Mouse (Mus musculus): Measurements from ENCODE around the gene Romo1. TPM values are rescaled to one million over a fixed set of nuclear protein-coding genes. Genes with fewer than 3 reads are reported as not detected.

Gene Romo1
- polyA plus RNA-seq, 1 experiment from 2014 or later, result 383 TPM

DNA sequence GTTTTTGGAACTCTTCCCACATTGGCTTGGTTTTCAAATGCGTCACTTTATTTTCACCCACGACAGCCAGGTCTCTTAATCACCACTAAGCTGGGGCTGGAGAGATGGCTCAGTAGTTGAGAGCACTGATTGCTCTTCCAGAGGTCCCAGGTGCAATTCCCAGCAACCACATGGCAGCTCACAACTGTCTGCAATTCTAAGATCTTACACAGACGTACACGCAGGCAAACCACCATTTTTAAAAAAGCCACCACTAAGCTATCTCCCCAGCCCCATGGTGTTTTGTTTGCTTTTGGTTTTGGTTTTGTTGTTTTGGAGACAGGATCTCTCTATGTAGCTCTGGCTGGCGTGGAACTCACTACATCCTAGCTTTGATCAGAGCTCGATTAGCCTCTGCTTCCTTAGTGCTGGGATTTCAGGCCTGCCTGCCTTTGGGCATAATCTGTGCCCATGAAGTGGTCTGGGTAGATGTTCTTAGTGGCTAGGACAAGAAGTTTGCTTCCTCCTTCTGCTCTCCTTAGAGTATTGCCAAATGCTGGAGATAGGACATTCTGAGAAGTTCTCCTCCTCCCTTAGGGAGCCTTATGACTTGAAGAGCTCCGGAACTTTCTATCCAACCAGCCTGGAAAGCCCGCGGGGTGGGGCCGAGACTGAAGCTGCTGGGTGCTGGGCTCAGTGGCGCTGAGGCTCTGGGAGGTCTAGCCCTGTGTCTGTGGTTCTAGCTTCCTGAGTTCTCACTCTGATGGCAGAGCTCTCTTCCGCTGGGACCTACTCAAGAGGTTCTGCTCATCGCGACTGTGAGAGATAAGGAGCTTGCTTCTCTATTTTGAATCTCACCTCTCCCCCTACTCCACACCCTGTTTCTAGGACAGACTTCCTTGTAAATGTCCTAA is 46.4 kb downstream of the Romo1 start:
- H3K4me3 ChIP-seq (ENCODE audit: low read depth, low read length), result no peak overlapping the region
- ATAC-seq, result no peak
- H3K4me1 ChIP-seq (ENCODE audit: control insufficient read depth, insufficient read depth, low read length), result no peaks in the 10 kb centered on the region
- H3K9ac ChIP-seq (ENCODE audit: low read depth, low read length), result no peak overlapping the region
- no peaks in the 10 kb centered on the region for H3K27me3 ChIP-seq (ENCODE audit: control insufficient read depth, insufficient read depth, low read depth, low read length)
- H3K9me3 ChIP-seq (replicated peaks; ENCODE audit: control insufficient read depth, low read length, poor library complexity, severe bottlenecking), result no peaks in the 10 kb centered on the region
- WGBS, result 87% methylated on average over 14 of the region's 14 CpGs
- H3K36me3 ChIP-seq (ENCODE audit: control insufficient read depth, insufficient read depth, low read length), result no peaks in the 10 kb centered on the region
- H3K27ac ChIP-seq (ENCODE audit: low read length), result no peak overlapping the region
- no peak overlapping the region for H3K4me2 ChIP-seq (ENCODE audit: low read length)

DNA sequence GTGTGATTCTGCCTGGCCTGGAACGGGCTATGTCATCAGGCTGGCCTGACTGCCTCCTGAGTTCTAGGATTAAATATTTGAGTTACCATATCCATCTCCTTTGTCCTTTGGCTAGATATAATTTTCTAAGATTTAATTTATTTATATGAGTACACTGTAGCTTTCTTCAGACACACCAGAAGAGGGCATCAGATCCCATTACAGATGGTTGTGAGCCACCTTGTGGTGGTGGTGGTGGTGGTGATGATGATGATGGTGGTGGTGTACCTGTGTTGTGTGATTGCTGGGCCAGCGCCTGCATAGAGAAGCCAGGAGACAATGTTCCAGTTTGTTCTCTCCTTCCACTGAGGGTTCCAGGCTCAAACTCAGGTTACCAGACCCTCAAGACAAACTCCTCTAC is 47.7 kb downstream of the Romo1 start:
- Histone ChIP-seq H3K27ac (ENCODE audit: low read length) (no peak overlapping the region), H3K27me3 (ENCODE audit: control insufficient read depth, insufficient read depth, low read depth, low read length) (no peaks in the 10 kb centered on the region), H3K4me3 (ENCODE audit: low read depth, low read length) (no peak overlapping the region), H3K9me3 (replicated peaks; ENCODE audit: control insufficient read depth, low read length, poor library complexity, severe bottlenecking) (no peaks in the 10 kb centered on the region), H3K9ac (ENCODE audit: low read depth, low read length) (no peak overlapping the region), H3K4me1 (ENCODE audit: control insufficient read depth, insufficient read depth, low read length) (peaks cover 5% of the 10 kb centered on the region; the same call in 1 of the 2 replicates), H3K4me2 (ENCODE audit: low read length) (no peak overlapping the region), H3K36me3 (ENCODE audit: control insufficient read depth, insufficient read depth, low read length) (no peaks in the 10 kb centered on the region)
- ATAC-seq, result no peak
- WGBS, result 97% methylated on average over 2 of the region's 2 CpGs

- Histone ChIP-seq H3K27ac (ENCODE audit: low read length) (no peak overlapping the region), H3K4me3 (ENCODE audit: low read depth, low read length) (no peak overlapping the region), H3K9me3 (replicated peaks; ENCODE audit: control insufficient read depth, low read length, poor library complexity, severe bottlenecking) (no peaks in the 10 kb centered on the region), H3K9ac (ENCODE audit: low read depth, low read length) (no peak overlapping the region), H3K36me3 (ENCODE audit: control insufficient read depth, insufficient read depth, low read length) (no peaks in the 10 kb centered on the region), H3K4me1 (ENCODE audit: control insufficient read depth, insufficient read depth, low read length) (peaks cover 5% of the 10 kb centered on the region; the same call in 1 of the 2 replicates), H3K4me2 (ENCODE audit: low read length) (no peak overlapping the region), H3K27me3 (ENCODE audit: control insufficient read depth, insufficient read depth, low read depth, low read length) (no peaks in the 10 kb centered on the region)
- 84% methylated on average over 2 of the region's 2 CpGs for WGBS
- ATAC-seq, result no peak
Observed at GRCm38 (mm10) chr2:156192068-156192467, 48.2 kb downstream of the Romo1 start.

DNA sequence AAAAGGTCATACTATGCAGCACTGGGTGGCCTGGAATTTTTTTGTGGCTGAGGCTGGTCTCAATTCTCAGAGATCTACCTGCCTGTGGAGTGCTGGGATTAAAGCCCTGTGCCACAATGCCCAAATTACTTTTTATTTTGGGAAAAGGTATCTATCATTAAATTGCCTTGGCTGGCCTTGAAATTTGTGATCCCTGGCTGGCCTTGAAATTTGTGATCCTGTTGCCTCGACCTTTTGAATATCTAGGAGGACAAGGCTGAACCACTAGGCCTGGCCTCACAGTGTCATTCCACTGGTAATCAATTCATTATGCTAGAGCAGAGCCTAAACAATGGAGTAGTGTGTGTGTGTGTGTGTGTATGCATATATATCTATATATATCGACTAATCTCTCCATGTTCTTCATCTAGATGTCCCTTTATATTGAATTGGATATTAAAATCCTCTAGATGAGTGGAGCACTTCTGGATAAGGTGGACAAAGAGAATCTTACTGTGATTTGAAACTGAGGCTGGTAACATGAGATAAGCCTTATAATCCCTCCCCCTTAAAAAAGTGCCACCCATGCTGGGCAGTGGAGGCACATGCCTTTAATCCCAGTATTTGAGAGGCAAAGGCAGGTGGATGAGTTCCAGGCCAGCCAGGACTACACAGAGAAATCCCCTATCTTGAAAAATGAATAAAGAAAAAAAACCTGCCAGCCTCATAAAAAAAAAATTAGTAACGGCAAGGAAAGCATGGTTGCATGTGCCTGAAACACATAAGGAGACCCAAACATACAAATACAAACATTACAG is 49.4 kb downstream of the Romo1 start:
- H3K9ac ChIP-seq (ENCODE audit: low read depth, low read length), result no peak overlapping the region
- WGBS, result 75% methylated on average over 3 of the region's 3 CpGs
- ATAC-seq, result no peak
- H3K27me3 ChIP-seq (ENCODE audit: control insufficient read depth, insufficient read depth, low read depth, low read length), result no peaks in the 10 kb centered on the region
- H3K36me3 ChIP-seq (ENCODE audit: control insufficient read depth, insufficient read depth, low read length), result no peaks in the 10 kb centered on the region
- H3K4me1 ChIP-seq (ENCODE audit: control insufficient read depth, insufficient read depth, low read length), result peaks cover 14% of the 10 kb centered on the region
- H3K9me3 ChIP-seq (replicated peaks; ENCODE audit: control insufficient read depth, low read length, poor library complexity, severe bottlenecking), result no peaks in the 10 kb centered on the region
- no peak overlapping the region for H3K4me2 ChIP-seq (ENCODE audit: low read length)
- H3K27ac ChIP-seq (ENCODE audit: low read length), result no peak overlapping the region
- no peak overlapping the region for H3K4me3 ChIP-seq (ENCODE audit: low read depth, low read length)

GRCm38 (mm10) chr2:156194571-156194970 is 50.7 kb downstream of the Romo1 start:
- Histone ChIP-seq H3K9ac (ENCODE audit: low read depth, low read length) (no peak overlapping the region), H3K9me3 (replicated peaks; ENCODE audit: control insufficient read depth, low read length, poor library complexity, severe bottlenecking) (no peaks in the 10 kb centered on the region), H3K27me3 (ENCODE audit: control insufficient read depth, insufficient read depth, low read depth, low read length) (no peaks in the 10 kb centered on the region), H3K4me2 (ENCODE audit: low read length) (no peak overlapping the region), H3K36me3 (ENCODE audit: control insufficient read depth, insufficient read depth, low read length) (no peaks in the 10 kb centered on the region), H3K27ac (ENCODE audit: low read length) (no peak overlapping the region), H3K4me3 (ENCODE audit: low read depth, low read length) (no peak overlapping the region), H3K4me1 (ENCODE audit: control insufficient read depth, insufficient read depth, low read length) (peaks cover 25% of the 10 kb centered on the region)
- no peak for ATAC-seq

Other genes starting within 250 kb of the Romo1 start
- gene Uqcc1, start 213.7 kb upstream of the Romo1 start, polyA plus RNA-seq (2015; fragmentation: Nextera tagmentation; extraction: Ambion mirVana), result 63.3 and 66.8 TPM in 2 replicates
- not detected in 2 replicates for gene Gm15557, start 203.3 kb upstream of the Romo1 start, polyA plus RNA-seq (2015; fragmentation: Nextera tagmentation; extraction: Ambion mirVana)
- 0.95 and 1.8 TPM in 2 replicates for gene Gdf5, start 198.7 kb upstream of the Romo1 start, polyA plus RNA-seq (2015; fragmentation: Nextera tagmentation; extraction: Ambion mirVana)
- gene Cep250, start 187.6 kb upstream of the Romo1 start, polyA plus RNA-seq (2015; fragmentation: Nextera tagmentation; extraction: Ambion mirVana), result 13.3 and 13.7 TPM in 2 replicates
- 1.2 and 1.3 TPM in 2 replicates for gene 6430550D23Rik, start 136.1 kb upstream of the Romo1 start, polyA plus RNA-seq (2015; fragmentation: Nextera tagmentation; extraction: Ambion mirVana)
- 407 and 448 TPM in 2 replicates for gene Ergic3, start 136.0 kb upstream of the Romo1 start, polyA plus RNA-seq (2015; fragmentation: Nextera tagmentation; extraction: Ambion mirVana)
- 0.30 TPM in 1 of 2 replicates, not detected in the other for gene Fer1l4, start 91.1 kb upstream of the Romo1 start, polyA plus RNA-seq (2015; fragmentation: Nextera tagmentation; extraction: Ambion mirVana)
- gene Spag4, start 78.9 kb upstream of the Romo1 start, polyA plus RNA-seq (2015; fragmentation: Nextera tagmentation; extraction: Ambion mirVana), result 7.2 and 7.8 TPM in 2 replicates
- gene Cpne1, start 32.1 kb upstream of the Romo1 start, polyA plus RNA-seq (2015; fragmentation: Nextera tagmentation; extraction: Ambion mirVana), result 23.2 and 25.8 TPM in 2 replicates
- 26.2 and 30.1 TPM in 2 replicates for gene Rbm12, start 32.1 kb upstream of the Romo1 start, polyA plus RNA-seq (2015; fragmentation: Nextera tagmentation; extraction: Ambion mirVana)
- 21.8 and 22.3 TPM in 2 replicates for gene Gm28036, start 16.9 kb upstream of the Romo1 start, polyA plus RNA-seq (2015; fragmentation: Nextera tagmentation; extraction: Ambion mirVana)
- 35.3 and 37.6 TPM in 2 replicates for gene Nfs1, start 147 bp downstream of the Romo1 start, polyA plus RNA-seq (2015; fragmentation: Nextera tagmentation; extraction: Ambion mirVana)
- gene Rbm39, start 36.2 kb downstream of the Romo1 start, polyA plus RNA-seq (2015; fragmentation: Nextera tagmentation; extraction: Ambion mirVana), result 406 and 441 TPM in 2 replicates
- 132 and 136 TPM in 2 replicates for gene Phf20, start 52.4 kb downstream of the Romo1 start, polyA plus RNA-seq (2015; fragmentation: Nextera tagmentation; extraction: Ambion mirVana)
- 5.9 and 7.0 TPM in 2 replicates for gene Cnbd2, start 168.3 kb downstream of the Romo1 start, polyA plus RNA-seq (2015; fragmentation: Nextera tagmentation; extraction: Ambion mirVana)
- 79.3 and 82.1 TPM in 2 replicates for gene Scand1, start 168.7 kb downstream of the Romo1 start, polyA plus RNA-seq (2015; fragmentation: Nextera tagmentation; extraction: Ambion mirVana)

All from midbrain, embryonic 16.5 days (tissue).